ENCODE assay signal across 8 mouse cellular contexts in genomic region chr4:136468553-136469327, GRCm38 (mm10). TPM values are rescaled to one million over a fixed set of nuclear protein-coding genes. Genes with fewer than 3 reads are reported as not detected.
A peak's percentile ranks its signal among the peaks of the same experiment; 100 is the strongest.
DNase-seq lines count a peak whose midpoint lies in the region; ATAC-seq lines count a peak whose summit lies in the region.

No protein-coding gene starts in this region.

- H3K27me3 ChIP-seq in lung, embryonic 15.5 days, result peaks cover 6% of the 10 kb centered on the region; the same call in 1 of the 2 replicates
- peaks cover 7% of the 10 kb centered on the region; the same call in 1 of the 2 replicates for H3K27me3 ChIP-seq in midbrain, embryonic 11.5 days (ENCODE audit: control insufficient read depth, insufficient read depth, low read length)

- peak overlapping the region; percentile 79 for H3K4me2 ChIP-seq in lung, embryonic 15.5 days
- H3K4me2 ChIP-seq in midbrain, embryonic 11.5 days, result peak overlapping the region; percentile 53; the same call in 1 of the 2 replicates

- 79% methylated on average over 14 of the region's 14 CpGs for WGBS in lung, embryonic 15.5 days
- 74% methylated on average over 14 of the region's 14 CpGs for WGBS in midbrain, embryonic 11.5 days

- no peak overlapping the region for H3K9ac ChIP-seq in lung, embryonic 15.5 days
- no peak overlapping the region for H3K9ac ChIP-seq in midbrain, embryonic 11.5 days (ENCODE audit: low read length)

- no peaks in the 10 kb centered on the region for H3K36me3 ChIP-seq in lung, embryonic 15.5 days
- no peaks in the 10 kb centered on the region for H3K36me3 ChIP-seq in midbrain, embryonic 11.5 days (ENCODE audit: control insufficient read depth, insufficient read depth, low read length)

- no peaks in the 10 kb centered on the region for H3K9me3 ChIP-seq in lung, embryonic 15.5 days
- no peaks in the 10 kb centered on the region for H3K9me3 ChIP-seq in midbrain, embryonic 11.5 days (ENCODE audit: control insufficient read depth, low read length)

- ATAC-seq in lung, embryonic 15.5 days (ENCODE audit: borderline replicate concordance, extremely low read depth, low FRiP score, low TSS enrichment), result no peak
- ATAC-seq in midbrain, embryonic 11.5 days (ENCODE audit: low FRiP score), result 0 out of 2 replicates have a peak, but pooled peaks have one; percentile 6

- H3K27ac ChIP-seq in lung, embryonic 15.5 days, result no peak overlapping the region
- H3K27ac ChIP-seq in midbrain, embryonic 11.5 days (ENCODE audit: low read depth, low read length), result no peak overlapping the region

- DNase-seq in lung, postnatal 10 days, result no peak
- peak; percentile 51 for DNase-seq in cerebellum, adult 11 months
- peak; percentile 84 for DNase-seq in gonadal fat pad, adult 2 months (ENCODE audit: low read depth)
- peak; percentile 47 to 65 for DNase-seq in layer of hippocampus, postnatal 10 days (ENCODE audit: low spot score in 2 of 2)
- DNase-seq in midbrain, embryonic 11.5 days (ENCODE audit: low spot score, missing footprints), result no peak
- DNase-seq in ovary, postnatal 36 days (ENCODE audit: low spot score), result no peak
- DNase-seq in kidney, postnatal 14 days, result no peak

- peaks cover 37% of the 10 kb centered on the region for H3K4me1 ChIP-seq in lung, embryonic 15.5 days
- peaks cover 11% of the 10 kb centered on the region for H3K4me1 ChIP-seq in midbrain, embryonic 11.5 days (ENCODE audit: control insufficient read depth, insufficient read depth, low read length)

- peak overlapping the region; percentile 93 for H3K4me3 ChIP-seq in lung, embryonic 15.5 days
- H3K4me3 ChIP-seq in midbrain, embryonic 11.5 days (ENCODE audit: low read depth, low read length), result no peak overlapping the region

RNA-seq across cellular contexts. Expression of gene Luzp1, which starts 0.8 kb away (rescaled TPM):
- 109 and 121 TPM in 2 replicates for polyA plus RNA-seq in lung, embryonic 15.5 days (2015; fragmentation: Nextera tagmentation; extraction: Ambion mirVana)
- polyA plus RNA-seq in gonadal fat pad, adult 2 months (2012; rRNA removed), result 11.1 and 14.9 TPM in 2 replicates
- total RNA-seq in layer of hippocampus, postnatal 10 days (2021), result 10 to 100 TPM; 47.3 to 50.2 TPM
- polyA plus RNA-seq in midbrain, embryonic 11.5 days (2014; fragmentation: Nextera tagmentation; extraction: Ambion mirVana), result 94.2 and 99.5 TPM in 2 replicates

RNA-seq across cellular contexts. Expression of gene 6030445D17Rik, which starts 6.7 kb away (rescaled TPM):
- polyA plus RNA-seq in lung, embryonic 15.5 days (2015; fragmentation: Nextera tagmentation; extraction: Ambion mirVana), result 0.46 and 0.57 TPM in 2 replicates
- polyA plus RNA-seq in gonadal fat pad, adult 2 months (2012; rRNA removed), result 0.43 and 0.46 TPM in 2 replicates
- under 1 TPM; 0.62 TPM for total RNA-seq in layer of hippocampus, postnatal 10 days (2021)
- polyA plus RNA-seq in midbrain, embryonic 11.5 days (2014; fragmentation: Nextera tagmentation; extraction: Ambion mirVana), result 0.15 and 0.46 TPM in 2 replicates

RNA-seq across cellular contexts. Expression of gene Htr1d, which starts 45.4 kb away (rescaled TPM):
- polyA plus RNA-seq in lung, embryonic 15.5 days (2015; fragmentation: Nextera tagmentation; extraction: Ambion mirVana), result not detected in 2 replicates
- 0.32 and 0.41 TPM in 2 replicates for polyA plus RNA-seq in gonadal fat pad, adult 2 months (2012; rRNA removed)
- total RNA-seq in layer of hippocampus, postnatal 10 days (2021), result 1 to 10 TPM in 1 of 2 experiments, under 1 TPM in 1; 0.98 to 1.3 TPM
- 0.34 and 0.69 TPM in 2 replicates for polyA plus RNA-seq in midbrain, embryonic 11.5 days (2014; fragmentation: Nextera tagmentation; extraction: Ambion mirVana)

Comparison
In these comparisons a context has a peak if more than half of its experiments do, and no peak if none do; other contexts are left out.
1. DNase-seq: peak in cerebellum, adult 11 months (single experiment), gonadal fat pad, adult 2 months (single experiment) and layer of hippocampus, postnatal 10 days (2 of 2); none in lung, postnatal 10 days (single experiment), midbrain, embryonic 11.5 days (single experiment), ovary, postnatal 36 days (single experiment) and kidney, postnatal 14 days (single experiment).